Mouse (Mus musculus) lung, postnatal 0 days (tissue): Measurements from ENCODE around the gene Dtx2.

Experiments used
- CTCF ChIP-seq: IDR thresholded peaks from 2 replicates; pipeline ENCODE4 v1.5.1; 2016; ENCODE audit warnings: antibody characterized with exemption, mild to moderate bottlenecking
- EP300 ChIP-seq: IDR thresholded peaks from 2 replicates; pipeline ENCODE4 v1.6.1; 2016; ENCODE audit warnings: antibody characterized with exemption, mild to moderate bottlenecking, control low read depth

GRCm38 (mm10) chr5:135957207-135957974 lies 37.2 kb upstream of the Dtx2 start:
- TF ChIP-seq CTCF (no peak; the same call in 1 of the 2 replicates), EP300 (peak; percentile 76; the same call in 1 of the 2 replicates)
